ENCODE assay signal across 8 mouse cellular contexts in the genomic region with DNA sequence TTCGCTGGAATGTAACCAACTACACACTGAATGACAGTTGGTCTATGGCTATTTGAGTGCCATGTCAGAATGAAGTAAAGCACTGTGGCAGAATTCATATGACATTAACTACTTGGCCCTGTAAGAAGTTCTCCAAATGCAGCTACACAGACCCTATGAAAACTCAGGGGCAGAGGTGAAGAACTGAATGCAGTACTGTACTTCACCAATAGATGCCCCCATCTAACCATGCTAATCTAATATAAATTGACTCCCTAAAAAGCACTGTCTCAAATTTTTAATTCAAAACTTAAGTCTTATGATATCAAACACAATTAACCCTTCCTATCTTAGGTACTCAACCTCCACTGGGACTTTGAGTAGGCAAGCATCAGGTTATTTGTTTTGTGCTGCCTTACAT. TPM values are rescaled to one million over a fixed set of nuclear protein-coding genes. Genes with fewer than 3 reads are reported as not detected.
DNase-seq lines count a peak whose midpoint lies in the region; ATAC-seq and TF ChIP-seq lines count a peak whose summit lies in the region.

No protein-coding gene starts in this region.

- WGBS in forebrain, postnatal 0 days = 98% methylated on average over 1 of the region's 1 CpGs
- 92% methylated on average over 1 of the region's 1 CpGs for WGBS in forebrain, embryonic 15.5 days
- WGBS in liver, embryonic 15.5 days (ENCODE audit: insufficient replicate concordance) = 98% methylated on average over 1 of the region's 1 CpGs
- 93% methylated on average over 1 of the region's 1 CpGs for WGBS in liver, embryonic 12.5 days (ENCODE audit: insufficient replicate concordance)

- H3K36me3 ChIP-seq in forebrain, postnatal 0 days (ENCODE audit: insufficient read depth) = no peaks in the 10 kb centered on the region
- H3K36me3 ChIP-seq in forebrain, embryonic 15.5 days = no peaks in the 10 kb centered on the region
- H3K36me3 ChIP-seq in liver, embryonic 15.5 days (replicated peaks) = peaks cover 41% of the 10 kb centered on the region
- peaks cover 43% of the 10 kb centered on the region for H3K36me3 ChIP-seq in liver, embryonic 12.5 days

- no peaks in the 10 kb centered on the region for H3K4me1 ChIP-seq in forebrain, postnatal 0 days (ENCODE audit: insufficient read depth)
- H3K4me1 ChIP-seq in forebrain, embryonic 15.5 days = no peaks in the 10 kb centered on the region
- 0 out of 2 replicates have a peak, but pooled peaks cover 3% of the 10 kb centered on the region for H3K4me1 ChIP-seq in liver, embryonic 15.5 days (replicated peaks)
- H3K4me1 ChIP-seq in liver, embryonic 12.5 days = peaks cover 19% of the 10 kb centered on the region

- DNase-seq in forebrain, postnatal 0 days = peak; percentile 69
- peak; percentile 54 for DNase-seq in brain, embryonic 14.5 days (ENCODE audit: low read depth)
- peak; percentile 79 for DNase-seq in induced T-regulatory cell, adult 2 months (ENCODE audit: low read depth)
- DNase-seq in thymus, postnatal 4 days = peak; percentile 24
- DNase-seq in layer of hippocampus, adult 9-11 months = no peak

- H3K4me2 ChIP-seq in forebrain, postnatal 0 days (ENCODE audit: low read depth) = no peak overlapping the region
- no peak overlapping the region for H3K4me2 ChIP-seq in forebrain, embryonic 15.5 days (replicated peaks)
- H3K4me2 ChIP-seq in liver, embryonic 15.5 days = no peak overlapping the region
- no peak overlapping the region for H3K4me2 ChIP-seq in liver, embryonic 12.5 days

- TF ChIP-seq POLR2A in brain, embryonic 14.5 days (IDR thresholded peaks at IDR 0.05; ENCODE audit: borderline replicate concordance, extremely low read depth, insufficient read depth, insufficient read length, poor library complexity, severe bottlenecking) = no peak

- no peaks in the 10 kb centered on the region for H3K9me3 ChIP-seq in forebrain, postnatal 0 days (ENCODE audit: low read length)
- H3K9me3 ChIP-seq in forebrain, embryonic 15.5 days = no peaks in the 10 kb centered on the region
- H3K9me3 ChIP-seq in liver, embryonic 15.5 days (replicated peaks) = no peaks in the 10 kb centered on the region
- H3K9me3 ChIP-seq in liver, embryonic 12.5 days (replicated peaks) = no peaks in the 10 kb centered on the region

- no peak overlapping the region for H3K9ac ChIP-seq in forebrain, postnatal 0 days
- no peak overlapping the region for H3K9ac ChIP-seq in forebrain, embryonic 15.5 days (replicated peaks)
- no peak overlapping the region for H3K9ac ChIP-seq in liver, embryonic 15.5 days
- H3K9ac ChIP-seq in liver, embryonic 12.5 days = no peak overlapping the region

- H3K4me3 ChIP-seq in forebrain, postnatal 0 days (ENCODE audit: low read depth, low read length) = no peak overlapping the region
- no peak overlapping the region for H3K4me3 ChIP-seq in forebrain, embryonic 15.5 days
- H3K4me3 ChIP-seq in liver, embryonic 15.5 days (replicated peaks) = no peak overlapping the region
- H3K4me3 ChIP-seq in liver, embryonic 12.5 days = no peak overlapping the region

- no peak overlapping the region for H3K27ac ChIP-seq in forebrain, postnatal 0 days (ENCODE audit: low read depth, low read length)
- no peak overlapping the region for H3K27ac ChIP-seq in forebrain, embryonic 15.5 days (replicated peaks)
- no peak overlapping the region for H3K27ac ChIP-seq in liver, embryonic 15.5 days (replicated peaks)
- no peak overlapping the region for H3K27ac ChIP-seq in liver, embryonic 12.5 days

- peak; percentile 80 for TF ChIP-seq CTCF in forebrain, postnatal 0 days (IDR thresholded peaks at IDR 0.05; ENCODE audit: low read depth)
- peak; percentile 36; the same call in 1 of the 2 replicates for TF ChIP-seq CTCF in brain, embryonic 14.5 days (IDR thresholded peaks at IDR 0.05; ENCODE audit: borderline replicate concordance, extremely low read depth, insufficient read depth, insufficient read length)

- H3K27me3 ChIP-seq in forebrain, postnatal 0 days (ENCODE audit: insufficient read depth, low read length) = no peaks in the 10 kb centered on the region
- H3K27me3 ChIP-seq in forebrain, embryonic 15.5 days = no peaks in the 10 kb centered on the region
- H3K27me3 ChIP-seq in liver, embryonic 15.5 days = no peaks in the 10 kb centered on the region
- H3K27me3 ChIP-seq in liver, embryonic 12.5 days (replicated peaks) = no peaks in the 10 kb centered on the region

- peak; percentile 73; the same call in 1 of the 2 replicates for ATAC-seq in forebrain, postnatal 0 days
- ATAC-seq in forebrain, embryonic 15.5 days (replicated peaks) = no peak
- peak; percentile 34; the same call in 1 of the 2 replicates for ATAC-seq in liver, embryonic 15.5 days (ENCODE audit: insufficient read depth)
- no peak for ATAC-seq in liver, embryonic 12.5 days

RNA-seq across cellular contexts. Expression of gene Tlk1, which starts 45.9 kb away (rescaled TPM):
- 27.8 and 34.3 TPM in 2 replicates for total RNA-seq in forebrain, postnatal 0 days (2014; rRNA removed)
- polyA plus RNA-seq in forebrain, postnatal 0 days (2015; fragmentation: Nextera tagmentation; extraction: Ambion mirVana) = 24.7 and 26.0 TPM in 2 replicates
- 25.3 and 29.3 TPM in 2 replicates for polyA plus RNA-seq in forebrain, embryonic 15.5 days (2015; fragmentation: Nextera tagmentation; extraction: Ambion mirVana)
- polyA plus RNA-seq in liver, embryonic 15.5 days (2015; fragmentation: Nextera tagmentation; extraction: Ambion mirVana) = 29.0 and 30.1 TPM in 2 replicates
- 53.9 and 57.4 TPM in 2 replicates for polyA plus RNA-seq in liver, embryonic 12.5 days (2016; fragmentation: Nextera tagmentation; extraction: Ambion mirVana)
- polyA plus RNA-seq in brain, embryonic 14.5 days (2012; rRNA removed) = 23.3 and 38.2 TPM in 2 replicates

Comparison
In these comparisons a context has a peak if more than half of its experiments do, and no peak if none do; other contexts are left out.
1. ATAC-seq: peak in forebrain, postnatal 0 days (single experiment) and liver, embryonic 15.5 days (single experiment); none in forebrain, embryonic 15.5 days (single experiment) and liver, embryonic 12.5 days (single experiment).